Mouse (Mus musculus): ENCODE measurements around the gene Mus81. TPM values are rescaled to one million over a fixed set of nuclear protein-coding genes. Genes with fewer than 3 reads are reported as not detected.
"Not testable (repeated sequence)": the region's sequence is repeated elsewhere in the genome, so short reads cannot be mapped to it uniquely, and the experiment has no call there.

Gene Mus81
- polyA plus RNA-seq, 1 experiment from 2014 or later: 39.7 TPM

DNA sequence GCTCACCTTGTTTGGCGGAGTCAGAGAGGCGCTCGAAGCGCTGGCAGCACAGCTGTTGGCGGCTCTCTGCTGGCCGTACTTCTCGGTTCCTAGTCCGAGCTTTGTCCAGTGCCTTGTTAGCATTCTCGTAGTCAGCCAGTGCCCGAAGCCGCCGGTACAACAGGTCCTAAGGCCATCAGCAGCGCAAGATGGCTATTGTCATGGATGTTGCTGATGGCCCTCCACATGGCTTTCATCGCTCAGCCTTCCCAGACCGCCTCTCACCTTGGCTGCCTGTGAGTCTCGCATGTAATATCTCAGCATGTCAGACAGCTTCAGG is 7.8 kb upstream of the Mus81 start:
- H3K9me3 ChIP-seq (ENCODE audit: control insufficient read depth, low read length): no peaks in the 10 kb centered on the region
- H3K4me2 ChIP-seq (ENCODE audit: low read depth, severe bottlenecking): no peak overlapping the region
- H3K36me3 ChIP-seq (ENCODE audit: control insufficient read depth, insufficient read depth, low read length): peaks cover 27% of the 10 kb centered on the region
- no peak overlapping the region for H3K4me3 ChIP-seq (ENCODE audit: low read depth, low read length)
- ATAC-seq (ENCODE audit: insufficient number of reproducible peaks, low FRiP score, low TSS enrichment, low read depth): no peak
- H3K9ac ChIP-seq (ENCODE audit: low read length): no peak overlapping the region
- H3K27ac ChIP-seq (replicated peaks; ENCODE audit: low read depth, low read length): no peak overlapping the region
- H3K4me1 ChIP-seq (ENCODE audit: control insufficient read depth, insufficient read depth, low read length): 0 out of 2 replicates have a peak, but pooled peaks cover 5% of the 10 kb centered on the region
- no peak for DNase-seq (ENCODE audit: low spot score)
- H3K27me3 ChIP-seq (ENCODE audit: control insufficient read depth, insufficient read depth, low read length): no peaks in the 10 kb centered on the region
- WGBS: 86% methylated on average over 16 of the region's 16 CpGs

GRCm38 (mm10) chr19:5495353-5496051 is 7.3 kb upstream of the Mus81 start:
- no peaks in the 10 kb centered on the region for H3K9me3 ChIP-seq (ENCODE audit: control insufficient read depth, low read length)
- 81% methylated on average over 12 of the region's 12 CpGs for WGBS
- H3K4me2 ChIP-seq (ENCODE audit: low read depth, severe bottlenecking): no peak overlapping the region
- ATAC-seq (ENCODE audit: insufficient number of reproducible peaks, low FRiP score, low TSS enrichment, low read depth) (no peak), DNase-seq (ENCODE audit: low spot score) (no peak)
- H3K36me3 ChIP-seq (ENCODE audit: control insufficient read depth, insufficient read depth, low read length): peaks cover 27% of the 10 kb centered on the region
- no peaks in the 10 kb centered on the region for H3K27me3 ChIP-seq (ENCODE audit: control insufficient read depth, insufficient read depth, low read length)
- H3K4me3 ChIP-seq (ENCODE audit: low read depth, low read length): no peak overlapping the region
- no peak overlapping the region for H3K27ac ChIP-seq (replicated peaks; ENCODE audit: low read depth, low read length)
- 0 out of 2 replicates have a peak, but pooled peaks cover 5% of the 10 kb centered on the region for H3K4me1 ChIP-seq (ENCODE audit: control insufficient read depth, insufficient read depth, low read length)
- H3K9ac ChIP-seq (ENCODE audit: low read length): no peak overlapping the region

DNA sequence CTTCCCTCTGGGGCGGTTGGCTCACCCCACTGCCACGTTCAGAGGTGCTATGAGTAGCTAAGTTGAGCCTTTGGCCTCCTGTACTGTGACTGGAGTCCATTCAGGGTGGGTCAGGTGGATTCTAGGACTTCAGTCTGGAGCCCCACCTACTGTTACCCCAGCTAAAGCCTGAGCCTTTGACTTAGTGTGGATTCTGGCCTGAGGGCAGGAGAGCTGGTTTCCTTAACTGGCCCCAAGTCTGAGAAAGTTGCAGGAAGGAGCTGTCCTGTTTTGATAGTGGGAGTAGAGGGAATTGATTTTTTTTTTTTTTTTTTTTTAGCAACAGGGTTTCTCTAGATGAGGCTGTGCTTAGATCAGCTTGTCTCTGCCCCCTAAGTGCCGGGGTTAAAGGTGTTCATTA is 6.1 kb upstream of the Mus81 start:
- Histone ChIP-seq H3K4me1 (ENCODE audit: control insufficient read depth, insufficient read depth, low read length) (0 out of 2 replicates have a peak, but pooled peaks cover 5% of the 10 kb centered on the region), H3K9me3 (ENCODE audit: control insufficient read depth, low read length) (no peaks in the 10 kb centered on the region), H3K27me3 (ENCODE audit: control insufficient read depth, insufficient read depth, low read length) (no peaks in the 10 kb centered on the region), H3K9ac (ENCODE audit: low read length) (no peak overlapping the region), H3K4me2 (ENCODE audit: low read depth, severe bottlenecking) (no peak overlapping the region), H3K36me3 (ENCODE audit: control insufficient read depth, insufficient read depth, low read length) (peaks cover 27% of the 10 kb centered on the region), H3K27ac (replicated peaks; ENCODE audit: low read depth, low read length) (no peak overlapping the region), H3K4me3 (ENCODE audit: low read depth, low read length) (no peak overlapping the region)
- DNase-seq (ENCODE audit: low spot score) (no peak), ATAC-seq (ENCODE audit: insufficient number of reproducible peaks, low FRiP score, low TSS enrichment, low read depth) (no peak)
- 92% methylated on average over 3 of the region's 3 CpGs for WGBS

GRCm38 (mm10) chr19:5493301-5493721 is 5.1 kb upstream of the Mus81 start:
- not testable (repeated sequence) for H3K4me2 ChIP-seq (ENCODE audit: low read depth, severe bottlenecking); H3K9me3 ChIP-seq (ENCODE audit: control insufficient read depth, low read length); H3K27ac ChIP-seq (replicated peaks; ENCODE audit: low read depth, low read length); H3K4me1 ChIP-seq (ENCODE audit: control insufficient read depth, insufficient read depth, low read length); ATAC-seq (ENCODE audit: insufficient number of reproducible peaks, low FRiP score, low TSS enrichment, low read depth); DNase-seq (ENCODE audit: low spot score); H3K4me3 ChIP-seq (ENCODE audit: low read depth, low read length); H3K27me3 ChIP-seq (ENCODE audit: control insufficient read depth, insufficient read depth, low read length); H3K9ac ChIP-seq (ENCODE audit: low read length)
- H3K36me3 ChIP-seq (ENCODE audit: control insufficient read depth, insufficient read depth, low read length): peaks cover 27% of the 10 kb centered on the region
- 72% methylated on average over 9 of the region's 9 CpGs for WGBS

DNA sequence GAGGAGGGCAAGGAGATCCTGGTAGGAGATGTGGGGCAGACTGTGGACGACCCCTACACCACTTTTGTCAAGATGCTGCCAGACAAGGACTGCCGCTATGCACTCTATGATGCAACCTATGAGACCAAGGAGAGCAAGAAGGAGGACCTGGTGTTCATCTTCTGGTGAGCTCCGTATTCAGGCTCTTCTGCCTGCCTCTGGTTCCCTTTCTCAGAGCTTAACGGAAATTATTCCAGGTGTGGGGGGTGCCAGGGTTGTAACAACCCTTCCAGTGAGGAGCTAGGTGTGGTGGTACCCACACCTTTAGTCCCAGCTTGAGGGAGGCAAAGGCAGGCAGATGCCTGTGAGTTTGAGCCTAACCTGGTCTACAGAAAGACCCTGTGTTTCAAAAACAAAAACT is 4.4 kb upstream of the Mus81 start:
- no peaks in the 10 kb centered on the region for H3K9me3 ChIP-seq (ENCODE audit: control insufficient read depth, low read length)
- no peak overlapping the region for H3K4me3 ChIP-seq (ENCODE audit: low read depth, low read length)
- H3K36me3 ChIP-seq (ENCODE audit: control insufficient read depth, insufficient read depth, low read length): peaks cover 27% of the 10 kb centered on the region
- 0 out of 2 replicates have a peak, but pooled peaks cover 5% of the 10 kb centered on the region for H3K4me1 ChIP-seq (ENCODE audit: control insufficient read depth, insufficient read depth, low read length)
- H3K9ac ChIP-seq (ENCODE audit: low read length): no peak overlapping the region
- H3K4me2 ChIP-seq (ENCODE audit: low read depth, severe bottlenecking): no peak overlapping the region
- ATAC-seq (ENCODE audit: insufficient number of reproducible peaks, low FRiP score, low TSS enrichment, low read depth) (no peak), DNase-seq (ENCODE audit: low spot score) (no peak)
- no peaks in the 10 kb centered on the region for H3K27me3 ChIP-seq (ENCODE audit: control insufficient read depth, insufficient read depth, low read length)
- H3K27ac ChIP-seq (replicated peaks; ENCODE audit: low read depth, low read length): no peak overlapping the region
- WGBS: 88% methylated on average over 4 of the region's 4 CpGs

- Histone ChIP-seq H3K4me2 (ENCODE audit: low read depth, severe bottlenecking) (peak overlapping the region; percentile 59), H3K36me3 (ENCODE audit: control insufficient read depth, insufficient read depth, low read length) (peaks cover 23% of the 10 kb centered on the region), H3K4me3 (ENCODE audit: low read depth, low read length) (peak overlapping the region; percentile 100), H3K4me1 (ENCODE audit: control insufficient read depth, insufficient read depth, low read length) (peaks cover 9% of the 10 kb centered on the region; the same call in 1 of the 2 replicates), H3K27me3 (ENCODE audit: control insufficient read depth, insufficient read depth, low read length) (no peaks in the 10 kb centered on the region), H3K27ac (replicated peaks; ENCODE audit: low read depth, low read length) (peak overlapping the region; percentile 97), H3K9ac (ENCODE audit: low read length) (peak overlapping the region; percentile 94), H3K9me3 (ENCODE audit: control insufficient read depth, low read length) (no peaks in the 10 kb centered on the region)
- peak; percentile 15; the same call in 1 of the 2 replicates for ATAC-seq (ENCODE audit: insufficient number of reproducible peaks, low FRiP score, low TSS enrichment, low read depth)
- DNase-seq (ENCODE audit: low spot score): peak; percentile 80
- whole genome bisulfite sequencing: 0% methylated on average over 59 of the region's 59 CpGs
These were observed 2.9 kb upstream of the Mus81 start for GRCm38 (mm10) chr19:5490898-5491708.

DNA sequence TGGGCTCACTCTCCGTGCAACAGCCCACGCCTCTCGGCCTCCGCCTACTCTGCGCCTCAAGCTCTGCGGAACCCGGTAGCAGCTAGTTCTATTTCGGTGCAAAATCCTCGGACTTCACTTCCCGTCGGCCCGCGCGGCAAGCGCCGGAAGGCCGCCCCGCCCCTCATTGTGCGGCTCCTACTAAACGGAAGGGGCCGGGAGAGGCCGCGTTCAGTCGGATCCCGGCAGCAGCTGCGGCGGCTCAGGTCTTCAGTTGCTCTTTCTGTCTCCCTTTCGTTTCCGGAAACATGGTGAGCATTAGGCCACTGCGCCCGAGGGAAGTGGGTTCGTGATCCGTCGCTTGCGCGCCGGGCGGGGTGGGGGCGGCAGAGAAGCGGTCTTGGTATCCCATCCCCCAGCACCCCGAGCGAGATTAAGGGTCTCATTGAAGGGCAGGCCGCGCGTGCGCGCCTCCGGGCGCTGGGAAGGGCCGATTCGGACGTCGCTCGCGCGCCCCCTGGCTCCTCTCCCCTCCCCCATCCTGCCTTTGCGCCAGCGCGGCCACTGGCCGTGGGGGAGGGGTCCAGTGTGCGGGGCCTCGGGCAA is 2.2 kb upstream of the Mus81 start, which contains the start of gene Cfl1:
Gene Cfl1 (plus strand): TSS at position 143 of the 585 bp plus-strand sequence.
- peak; percentile 45 for ATAC-seq (ENCODE audit: insufficient number of reproducible peaks, low FRiP score, low TSS enrichment, low read depth)
- H3K9me3 ChIP-seq (ENCODE audit: control insufficient read depth, low read length): no peaks in the 10 kb centered on the region
- H3K27me3 ChIP-seq (ENCODE audit: control insufficient read depth, insufficient read depth, low read length): no peaks in the 10 kb centered on the region
- H3K36me3 ChIP-seq (ENCODE audit: control insufficient read depth, insufficient read depth, low read length): peaks cover 20% of the 10 kb centered on the region
- H3K4me1 ChIP-seq (ENCODE audit: control insufficient read depth, insufficient read depth, low read length): peaks cover 9% of the 10 kb centered on the region; the same call in 1 of the 2 replicates
- H3K4me2 ChIP-seq (ENCODE audit: low read depth, severe bottlenecking): peak within 1 kb of the TSS; percentile 59
- peak within 1 kb of the TSS; percentile 94 for H3K9ac ChIP-seq (ENCODE audit: low read length)
- DNase-seq (ENCODE audit: low spot score): peak; percentile 96
- H3K27ac ChIP-seq (replicated peaks; ENCODE audit: low read depth, low read length): peak within 1 kb of the TSS; percentile 97
- WGBS: under 1% methylated on average over 62 of the region's 62 CpGs
- peak within 1 kb of the TSS; percentile 100 for H3K4me3 ChIP-seq (ENCODE audit: low read depth, low read length)

DNA sequence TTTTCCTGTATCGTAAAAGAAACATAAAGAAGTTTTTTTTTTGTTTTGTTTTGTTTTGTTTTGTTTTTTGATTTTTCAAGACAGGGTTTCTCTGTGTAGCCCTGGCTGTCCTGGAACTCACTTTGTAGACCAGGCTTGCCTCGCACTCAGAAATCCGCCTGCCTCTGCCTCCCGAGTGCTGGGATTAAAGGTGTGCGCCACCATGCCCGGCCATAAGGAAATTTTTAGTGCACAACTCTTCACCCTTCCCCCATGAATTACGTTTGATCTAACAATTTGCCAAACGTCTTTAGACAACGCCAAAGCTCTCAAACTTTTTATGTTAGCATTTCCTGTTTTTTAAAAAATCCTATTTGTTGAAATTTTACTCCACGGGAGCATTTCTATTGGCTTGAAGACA is 1.5 kb upstream of the Mus81 start:
- Histone ChIP-seq H3K4me2 (ENCODE audit: low read depth, severe bottlenecking) (peak overlapping the region; percentile 20; the same call in 1 of the 2 replicates), H3K4me3 (ENCODE audit: low read depth, low read length) (peak overlapping the region; percentile 100; the same call in 1 of the 2 replicates), H3K36me3 (ENCODE audit: control insufficient read depth, insufficient read depth, low read length) (peaks cover 21% of the 10 kb centered on the region), H3K27ac (replicated peaks; ENCODE audit: low read depth, low read length) (peak overlapping the region; percentile 97; the same call in 1 of the 2 replicates)
- not testable (repeated sequence) for H3K9me3 ChIP-seq (ENCODE audit: control insufficient read depth, low read length); H3K27me3 ChIP-seq (ENCODE audit: control insufficient read depth, insufficient read depth, low read length); DNase-seq (ENCODE audit: low spot score); H3K4me1 ChIP-seq (ENCODE audit: control insufficient read depth, insufficient read depth, low read length); H3K9ac ChIP-seq (ENCODE audit: low read length); ATAC-seq (ENCODE audit: insufficient number of reproducible peaks, low FRiP score, low TSS enrichment, low read depth)
- WGBS: 57% methylated on average over 10 of the region's 10 CpGs
